Mouse (Mus musculus) heart, embryonic 10.5 days (tissue): ENCODE results near the gene Gm11549. TPM values are rescaled to one million over a fixed set of nuclear protein-coding genes. Genes with fewer than 3 reads are reported as not detected.
A peak's percentile ranks its signal among the peaks of the same experiment; 100 is the strongest.

Source experiments
- DNase-seq: peaks from one replicate; pipeline ENCODE4 v3.0.0-alpha.2; 2017; ENCODE audit warnings: low spot score
- H3K27ac ChIP-seq: fragments of 300-500 bp; sonication (generic); 2 replicates; pipeline ENCODE4 v1.5.1; 2016; ENCODE audit warnings: mild to moderate bottlenecking
- H3K27me3 ChIP-seq: fragments of 300-500 bp; sonication (generic); 2 replicates; pipeline ENCODE4 v1.6.1; 2016; ENCODE audit warnings: mild to moderate bottlenecking; ENCODE audit not compliant: poor library complexity, insufficient read depth, severe bottlenecking
- H3K36me3 ChIP-seq: fragments of 300-500 bp; sonication (generic); 2 replicates; pipeline ENCODE4 v1.6.1; 2016; ENCODE audit warnings: mild to moderate bottlenecking, moderate library complexity
- H3K4me1 ChIP-seq: fragments of 300-500 bp; sonication (generic); 2 replicates; pipeline ENCODE4 v1.6.1; 2016; ENCODE audit warnings: mild to moderate bottlenecking
- H3K4me3 ChIP-seq: fragments of 300-500 bp; sonication (generic); 2 replicates; pipeline ENCODE4 v1.5.1; 2016; ENCODE audit warnings: mild to moderate bottlenecking, moderate library complexity
- H3K9me3 ChIP-seq: fragments of 300-500 bp; sonication (generic); 2 replicates; pipeline ENCODE4 v1.6.1; 2016; ENCODE audit warnings: mild to moderate bottlenecking, moderate library complexity
- WGBS: fragments of 180-500 bp; shearing (Covaris S2); methylation state at CpG from one replicate; pipeline ENCODE4 v1.1.7; 2016; 5-methylcytosine and 5-hydroxymethylcytosine counted together
- polyA plus RNA-seq: library from polyadenylated mRNA; unstranded; fragments of >200 nt; fragmentation: Nextera tagmentation; extraction: Ambion mirVana; gene quantifications from 2 replicates; pipeline ENCODE4 v1.2.1, GENCODE M21; 2016

The Gm11549 gene
- polyA plus RNA-seq, 1 experiment from 2014 or later = not detected

- H3K9me3 ChIP-seq = no peaks in the 10 kb centered on the region
- no peak overlapping the region for H3K27ac ChIP-seq
- WGBS = 81% methylated on average over 1 of the region's 1 CpGs
- H3K27me3 ChIP-seq = no peaks in the 10 kb centered on the region
- no peaks in the 10 kb centered on the region for H3K36me3 ChIP-seq
- no peak overlapping the region for H3K4me3 ChIP-seq
- DNase-seq = no peak
- H3K4me1 ChIP-seq = peaks cover 12% of the 10 kb centered on the region
Observed at GRCm38 (mm10) chr3:36488367-36488766, 33.2 kb downstream of the Gm11549 start.

- Histone ChIP-seq H3K4me1 (peaks cover 21% of the 10 kb centered on the region), H3K9me3 (no peaks in the 10 kb centered on the region), H3K4me3 (no peak overlapping the region), H3K27me3 (no peaks in the 10 kb centered on the region), H3K27ac (no peak overlapping the region), H3K36me3 (no peaks in the 10 kb centered on the region)
- DNase-seq = no peak
- 89% methylated on average over 6 of the region's 6 CpGs for WGBS
Observed at GRCm38 (mm10) chr3:36486881-36487280, 34.7 kb downstream of the Gm11549 start.

GRCm38 (mm10) chr3:36486176-36486575 is 35.4 kb downstream of the Gm11549 start:
- no peaks in the 10 kb centered on the region for H3K27me3 ChIP-seq
- DNase-seq = no peak
- H3K4me1 ChIP-seq = peaks cover 21% of the 10 kb centered on the region
- no peaks in the 10 kb centered on the region for H3K9me3 ChIP-seq
- H3K36me3 ChIP-seq = no peaks in the 10 kb centered on the region
- WGBS = 47% methylated on average over 6 of the region's 6 CpGs
- no peak overlapping the region for H3K4me3 ChIP-seq
- H3K27ac ChIP-seq = no peak overlapping the region

- WGBS = 89% methylated on average over 4 of the region's 4 CpGs
- DNase-seq = no peak
- Histone ChIP-seq H3K4me1 (peaks cover 31% of the 10 kb centered on the region), H3K36me3 (no peaks in the 10 kb centered on the region), H3K9me3 (no peaks in the 10 kb centered on the region), H3K27ac (no peak overlapping the region), H3K4me3 (no peak overlapping the region), H3K27me3 (no peaks in the 10 kb centered on the region)
Observed at GRCm38 (mm10) chr3:36484292-36484691, 37.3 kb downstream of the Gm11549 start.

- no peak for DNase-seq
- WGBS = 19% methylated on average over 9 of the region's 9 CpGs
- H3K4me3 ChIP-seq = no peak overlapping the region
- no peaks in the 10 kb centered on the region for H3K27me3 ChIP-seq
- peak overlapping the region; percentile 62 for H3K27ac ChIP-seq
- no peaks in the 10 kb centered on the region for H3K36me3 ChIP-seq
- H3K9me3 ChIP-seq = no peaks in the 10 kb centered on the region
- H3K4me1 ChIP-seq = peaks cover 31% of the 10 kb centered on the region
Observed at GRCm38 (mm10) chr3:36482940-36483339, 38.7 kb downstream of the Gm11549 start.

GRCm38 (mm10) chr3:36481776-36482193 is 39.8 kb downstream of the Gm11549 start:
- H3K9me3 ChIP-seq = no peaks in the 10 kb centered on the region
- 4% methylated on average over 11 of the region's 11 CpGs for WGBS
- peak overlapping the region; percentile 39 for H3K4me3 ChIP-seq
- H3K27ac ChIP-seq = peak overlapping the region; percentile 92
- peak; percentile 84 for DNase-seq
- no peaks in the 10 kb centered on the region for H3K36me3 ChIP-seq
- H3K4me1 ChIP-seq = peaks cover 37% of the 10 kb centered on the region
- no peaks in the 10 kb centered on the region for H3K27me3 ChIP-seq

GRCm38 (mm10) chr3:36480486-36480885 is 41.1 kb downstream of the Gm11549 start:
- peak overlapping the region; percentile 92; the same call in 1 of the 2 replicates for H3K27ac ChIP-seq
- H3K4me1 ChIP-seq = peaks cover 40% of the 10 kb centered on the region
- no peaks in the 10 kb centered on the region for H3K36me3 ChIP-seq
- DNase-seq = no peak
- WGBS = 77% methylated on average over 2 of the region's 2 CpGs
- no peaks in the 10 kb centered on the region for H3K27me3 ChIP-seq
- H3K4me3 ChIP-seq = no peak overlapping the region
- H3K9me3 ChIP-seq = no peaks in the 10 kb centered on the region

- no peak overlapping the region for H3K27ac ChIP-seq
- no peak for DNase-seq
- H3K36me3 ChIP-seq = no peaks in the 10 kb centered on the region
- 88% methylated on average over 8 of the region's 8 CpGs for WGBS
- no peaks in the 10 kb centered on the region for H3K9me3 ChIP-seq
- H3K27me3 ChIP-seq = no peaks in the 10 kb centered on the region
- H3K4me1 ChIP-seq = peaks cover 40% of the 10 kb centered on the region
- no peak overlapping the region for H3K4me3 ChIP-seq
Observed at GRCm38 (mm10) chr3:36478776-36479175, 42.8 kb downstream of the Gm11549 start.

GRCm38 (mm10) chr3:36476261-36477155 is 45.1 kb downstream of the Gm11549 start:
- Histone ChIP-seq H3K27me3 (no peaks in the 10 kb centered on the region), H3K36me3 (0 out of 2 replicates have a peak, but pooled peaks cover 3% of the 10 kb centered on the region), H3K27ac (peak overlapping the region; percentile 92), H3K4me3 (peak overlapping the region; percentile 83), H3K4me1 (peaks cover 23% of the 10 kb centered on the region), H3K9me3 (no peaks in the 10 kb centered on the region)
- DNase-seq = no peak
- WGBS = 23% methylated on average over 20 of the region's 20 CpGs

GRCm38 (mm10) chr3:36475532-36476087 is 46.0 kb downstream of the Gm11549 start, which contains the start of the genes Anxa5 and 1810062G17Rik:
Gene Anxa5 (minus strand): TSS chr3:36475894.
Gene 1810062G17Rik (plus strand): TSS chr3:36475937.
- peak within 1 kb of the TSS; percentile 83 for H3K4me3 ChIP-seq
- peaks cover 20% of the 10 kb centered on the region for H3K4me1 ChIP-seq
- H3K36me3 ChIP-seq = 0 out of 2 replicates have a peak, but pooled peaks cover 3% of the 10 kb centered on the region
- DNase-seq = peak; percentile 99
- H3K27me3 ChIP-seq = no peaks in the 10 kb centered on the region
- peak within 1 kb of the TSS; percentile 92 for H3K27ac ChIP-seq
- WGBS = 0% methylated on average over 32 of the region's 32 CpGs
- H3K9me3 ChIP-seq = no peaks in the 10 kb centered on the region

- H3K36me3 ChIP-seq = 0 out of 2 replicates have a peak, but pooled peaks cover 3% of the 10 kb centered on the region
- no peak for DNase-seq
Observed at GRCm38 (mm10) chr3:36474938-36475483, 46.6 kb downstream of the Gm11549 start.

GRCm38 (mm10) chr3:36474421-36474820 is 47.2 kb downstream of the Gm11549 start:
- H3K27me3 ChIP-seq = no peaks in the 10 kb centered on the region
- peak overlapping the region; percentile 36; the same call in 1 of the 2 replicates for H3K27ac ChIP-seq
- H3K9me3 ChIP-seq = no peaks in the 10 kb centered on the region
- H3K36me3 ChIP-seq = 0 out of 2 replicates have a peak, but pooled peaks cover 3% of the 10 kb centered on the region
- WGBS = 77% methylated on average over 5 of the region's 5 CpGs
- peaks cover 23% of the 10 kb centered on the region for H3K4me1 ChIP-seq
- no peak for DNase-seq
- H3K4me3 ChIP-seq = peak overlapping the region; percentile 83

More at GRCm38 (mm10) chr3:36474938-36475483, 46.6 kb downstream of the Gm11549 start:
- WGBS = 1% methylated on average over 24 of the region's 24 CpGs
- peak overlapping the region; percentile 83 for H3K4me3 ChIP-seq
- peaks cover 18% of the 10 kb centered on the region for H3K4me1 ChIP-seq
- H3K27ac ChIP-seq = peak overlapping the region; percentile 92
- H3K27me3 ChIP-seq = no peaks in the 10 kb centered on the region
- H3K9me3 ChIP-seq = no peaks in the 10 kb centered on the region

- 96% methylated on average over 5 of the region's 5 CpGs for WGBS
- no peak overlapping the region for H3K27ac ChIP-seq
- no peak overlapping the region for H3K4me3 ChIP-seq
- H3K9me3 ChIP-seq = no peaks in the 10 kb centered on the region
- H3K27me3 ChIP-seq = no peaks in the 10 kb centered on the region
- DNase-seq = no peak
- 0 out of 2 replicates have a peak, but pooled peaks cover 3% of the 10 kb centered on the region for H3K36me3 ChIP-seq
- H3K4me1 ChIP-seq = peaks cover 23% of the 10 kb centered on the region
Observed at GRCm38 (mm10) chr3:36473222-36473621, 48.4 kb downstream of the Gm11549 start.
